Mouse (Mus musculus) monocyte, adult 5-6 weeks (primary cell): Measurements from ENCODE around the gene Fblim1. TPM values are rescaled to one million over a fixed set of nuclear protein-coding genes. Genes with fewer than 3 reads are reported as not detected.

Experiments used
- ATAC-seq: fragments of 153-309, 156-312 bp; replicated peaks from 2 replicates; pipeline ENCODE4 v1.8.0; 2017; ENCODE audit warnings: mild to moderate bottlenecking; ENCODE audit not compliant: low TSS enrichment, insufficient number of reproducible peaks, severe bottlenecking, poor library complexity, low FRiP score
- total RNA-seq: library from RNA; stranded (forward); fragments of 200-1000, 200-491, 200-594 nt; gene quantifications from 3 replicates; pipeline ENCODE4 v1.2.3, GENCODE M21; 2017

Fblim1 gene
- not detected in 3 replicates for total RNA-seq

DNA sequence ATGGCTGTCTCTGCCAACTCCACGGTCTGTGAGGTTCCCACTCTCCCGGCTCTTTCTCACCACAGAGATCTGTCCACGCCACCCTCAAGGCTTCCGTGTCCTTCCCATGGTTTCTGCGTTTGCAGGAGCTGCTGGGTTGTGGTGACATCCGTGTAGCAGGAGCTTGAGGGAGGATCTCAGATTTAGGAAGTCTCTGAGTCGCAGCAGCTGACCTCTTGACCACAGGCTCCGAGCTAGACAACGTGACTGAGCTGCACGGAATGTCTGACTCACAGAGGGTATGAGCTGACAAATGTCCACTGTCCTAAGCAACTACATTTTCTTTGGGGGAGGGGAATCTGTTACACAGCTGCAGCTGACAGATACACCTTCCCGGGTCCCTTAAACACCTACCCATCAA lies at the start of gene Fblim1:
TSS of gene Fblim1 (minus strand) at position 236 of the 400 bp plus-strand sequence.
- no peak for ATAC-seq

DNA sequence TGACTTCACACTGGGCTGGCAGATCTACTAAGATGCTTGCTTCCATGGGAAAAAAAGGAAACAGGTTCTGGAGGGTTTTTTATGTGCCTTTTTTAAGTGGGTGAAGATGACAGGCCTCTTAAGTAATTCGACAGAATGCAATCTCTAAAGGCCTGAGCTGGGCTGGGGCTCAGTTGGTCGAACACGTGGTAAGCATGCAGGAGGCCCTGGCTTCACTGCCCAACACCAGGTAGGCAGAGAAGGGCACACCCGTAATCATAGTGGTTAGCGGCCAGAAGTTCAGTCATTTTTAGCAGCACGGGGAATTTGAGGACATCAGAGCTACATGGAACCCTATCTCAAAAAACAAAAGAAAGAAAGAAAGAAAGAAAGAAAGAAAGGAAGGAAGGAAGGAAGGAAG lies 48.6 kb upstream of the Fblim1 start:
- ATAC-seq = no peak

DNA sequence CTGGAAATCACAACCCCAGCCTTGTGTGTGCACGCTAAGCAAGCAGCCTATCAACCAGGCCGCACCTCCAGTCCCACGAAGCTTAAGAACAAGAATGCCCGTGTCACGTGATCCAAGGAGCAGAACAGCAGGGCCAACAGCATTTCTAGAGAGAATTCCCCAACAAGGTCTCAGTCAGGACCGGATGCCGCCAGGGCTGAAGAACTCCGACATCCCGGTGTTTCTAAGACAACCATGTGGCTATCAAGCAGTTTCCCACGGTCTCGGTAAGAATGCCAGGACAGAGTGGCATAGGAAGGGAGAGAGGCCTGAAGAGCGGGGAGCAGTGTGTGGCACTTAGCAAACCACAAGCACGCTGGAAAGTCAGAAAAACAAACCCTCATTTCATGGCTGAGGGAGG lies 47.9 kb upstream of the Fblim1 start:
- no peak for ATAC-seq

DNA sequence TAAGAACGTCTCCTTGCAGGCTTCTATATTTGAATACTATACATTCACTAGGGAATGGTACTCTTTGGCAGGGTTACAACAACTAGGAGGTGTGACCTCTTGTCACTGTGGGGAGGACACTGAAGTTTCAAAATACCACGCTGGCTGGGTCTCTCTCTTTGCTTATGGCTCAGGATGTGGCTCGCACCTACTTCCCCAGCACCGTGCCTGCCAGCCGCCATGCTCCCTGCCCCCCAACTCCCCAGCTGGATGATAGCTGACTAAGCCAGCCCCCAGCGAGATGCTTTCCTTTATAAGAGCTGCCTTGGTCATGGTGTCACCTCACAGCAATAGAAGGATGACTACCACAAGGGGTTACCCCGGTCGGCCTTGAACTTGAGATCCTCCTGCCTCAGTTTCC lies 47.1 kb upstream of the Fblim1 start:
- ATAC-seq = no peak

DNA sequence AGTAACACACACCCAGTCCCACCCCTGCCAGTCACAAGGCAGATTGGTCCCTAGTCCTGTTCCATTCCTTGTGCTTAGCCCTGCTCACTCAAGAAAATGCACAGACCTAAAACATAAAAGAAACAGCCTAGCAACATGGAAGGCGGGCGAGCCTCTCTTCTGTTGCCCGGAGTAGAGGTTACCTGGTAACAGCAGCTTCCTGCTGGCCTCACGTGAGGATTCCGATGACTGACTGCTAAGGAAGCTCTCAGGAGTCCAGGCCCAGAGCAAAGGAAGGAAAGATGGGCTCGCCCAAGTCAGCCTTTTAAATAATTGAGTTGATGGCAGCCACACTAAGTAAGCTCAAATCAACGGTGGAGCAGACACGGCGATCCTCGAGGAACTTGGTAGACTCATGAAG lies 46.0 kb upstream of the Fblim1 start:
- no peak for ATAC-seq

DNA sequence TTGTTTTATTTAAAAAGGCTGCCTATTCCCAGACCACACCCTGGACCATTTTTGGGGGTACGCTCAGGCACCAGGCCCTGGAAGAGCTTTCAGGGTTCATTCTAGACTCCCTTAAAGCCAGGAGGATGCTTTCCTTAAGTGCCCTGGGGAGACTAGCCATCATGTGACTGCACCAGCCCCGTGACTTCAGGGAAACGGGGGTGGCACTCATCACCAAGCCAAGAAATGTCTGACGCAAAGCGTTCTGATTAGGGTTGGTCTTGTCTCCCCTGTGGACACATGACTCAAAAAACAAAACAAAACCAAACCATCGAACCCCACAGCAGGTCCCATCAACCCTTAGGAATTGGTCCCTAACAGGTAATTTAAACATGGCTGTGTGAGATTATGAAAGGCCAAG lies 45.4 kb upstream of the Fblim1 start:
- no peak for ATAC-seq

DNA sequence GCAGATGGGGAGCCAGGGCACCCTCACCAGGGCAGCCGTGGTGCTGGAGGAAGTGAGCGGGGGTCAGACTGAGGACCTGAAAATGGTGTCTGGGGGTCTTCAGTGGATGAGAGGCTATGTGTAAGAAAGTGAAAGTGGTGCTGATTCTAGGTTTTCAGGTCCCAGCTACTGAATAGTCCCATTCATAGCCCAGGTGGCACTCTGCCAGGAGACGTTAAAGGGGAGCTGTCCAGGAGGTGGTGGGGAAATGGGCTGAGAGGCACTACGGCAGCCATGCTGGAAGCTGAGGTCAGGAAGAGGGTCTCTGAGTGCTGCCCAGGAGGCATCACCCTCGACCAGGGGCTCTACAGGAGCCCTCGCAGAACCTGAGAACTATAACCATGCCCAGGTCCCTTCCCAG lies 43.3 kb upstream of the Fblim1 start:
- ATAC-seq = no peak

DNA sequence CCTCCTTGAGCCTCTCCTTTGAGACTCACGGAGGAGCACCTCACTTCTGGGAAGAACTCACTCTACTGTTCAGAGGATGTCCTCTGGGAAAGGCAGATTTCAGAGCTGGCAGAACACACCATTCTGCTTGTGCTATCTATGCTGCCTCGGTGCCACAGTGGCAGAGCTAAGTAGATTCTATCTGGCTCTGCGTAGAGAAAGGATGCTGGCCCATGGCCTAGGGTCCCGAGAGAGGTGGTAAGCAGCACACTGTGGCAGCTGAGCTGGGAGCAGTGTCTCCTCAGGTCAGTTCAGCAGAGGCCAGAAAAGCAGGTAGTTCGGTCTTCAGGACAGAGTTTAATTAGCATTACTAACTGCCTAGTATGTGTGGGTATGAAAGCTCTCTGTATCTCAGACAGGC lies 42.4 kb upstream of the Fblim1 start:
- ATAC-seq = no peak

DNA sequence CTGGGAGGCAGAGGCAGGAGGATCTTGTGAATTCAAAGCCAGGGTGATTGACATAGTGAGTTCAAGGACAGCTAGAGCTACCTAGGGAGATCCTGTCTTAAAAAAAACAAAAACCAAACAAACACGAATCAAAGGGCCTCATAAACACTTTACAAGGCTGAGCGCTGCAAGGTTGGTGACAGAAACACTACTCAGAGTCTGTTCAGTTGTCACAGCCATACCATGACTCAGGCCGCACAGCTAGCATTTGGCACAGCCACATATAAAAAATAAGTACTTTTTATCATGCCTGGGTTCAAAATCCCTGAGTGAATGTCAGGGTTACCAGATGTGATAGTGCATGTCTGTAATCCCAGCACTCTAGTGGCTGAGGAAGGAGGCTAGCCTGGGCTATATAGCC lies 41.3 kb upstream of the Fblim1 start:
- ATAC-seq = no peak

DNA sequence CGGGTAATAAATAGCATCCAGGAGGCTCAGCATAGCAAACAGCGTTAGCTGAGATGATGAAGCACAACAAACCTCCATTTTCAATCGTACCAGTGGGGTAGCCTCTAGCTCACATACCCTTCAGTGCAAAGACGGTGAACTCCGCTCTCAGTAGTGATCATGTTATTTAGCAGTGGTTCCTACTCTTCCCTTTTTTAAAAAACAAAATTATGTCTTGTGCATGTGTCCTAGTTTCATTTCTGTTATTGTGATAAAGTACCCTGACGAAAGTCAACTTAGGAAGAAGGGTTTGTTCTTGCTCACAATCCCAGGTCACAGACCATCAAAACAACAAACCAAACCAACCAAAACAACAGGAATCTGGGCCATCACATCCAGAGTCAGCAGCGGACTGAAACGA lies 40.1 kb upstream of the Fblim1 start:
- 0 out of 2 replicates have a peak, but pooled peaks have one; percentile 19 for ATAC-seq

DNA sequence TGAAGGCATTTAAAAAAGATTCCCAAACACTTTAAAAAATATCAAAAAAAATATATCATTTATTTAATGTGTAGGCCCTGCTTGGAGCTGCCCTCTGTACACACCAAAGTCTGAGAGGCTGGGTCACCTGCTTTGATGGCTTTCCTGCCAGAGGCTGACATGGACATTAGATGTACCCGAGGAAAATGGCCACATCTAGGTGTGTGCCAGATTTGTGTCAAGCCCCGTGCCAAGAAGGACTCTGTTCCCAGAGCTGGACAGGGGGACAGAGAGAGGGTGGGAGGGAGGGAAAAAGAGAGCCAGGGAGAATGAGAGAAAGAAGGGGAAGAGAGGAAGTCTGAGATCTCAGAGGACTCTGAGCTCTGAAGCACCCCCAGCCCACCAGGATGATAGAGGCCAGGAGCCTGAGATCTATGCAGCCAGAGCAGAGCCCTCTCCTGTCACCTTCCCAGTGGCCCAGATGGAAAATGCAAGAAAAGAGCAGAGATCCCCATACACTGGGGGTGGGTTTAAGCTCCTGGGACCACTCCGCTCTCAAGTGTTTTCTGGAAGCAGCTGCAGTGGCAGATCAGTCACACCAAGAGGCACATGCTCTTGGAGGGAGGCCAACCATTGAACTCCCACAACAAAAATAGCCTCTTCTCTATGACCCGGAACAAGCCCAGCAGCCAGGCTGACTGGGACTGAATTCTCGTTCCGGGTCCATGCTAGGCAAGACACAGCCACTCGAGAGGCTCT lies 37.4 kb upstream of the Fblim1 start:
- ATAC-seq = no peak

DNA sequence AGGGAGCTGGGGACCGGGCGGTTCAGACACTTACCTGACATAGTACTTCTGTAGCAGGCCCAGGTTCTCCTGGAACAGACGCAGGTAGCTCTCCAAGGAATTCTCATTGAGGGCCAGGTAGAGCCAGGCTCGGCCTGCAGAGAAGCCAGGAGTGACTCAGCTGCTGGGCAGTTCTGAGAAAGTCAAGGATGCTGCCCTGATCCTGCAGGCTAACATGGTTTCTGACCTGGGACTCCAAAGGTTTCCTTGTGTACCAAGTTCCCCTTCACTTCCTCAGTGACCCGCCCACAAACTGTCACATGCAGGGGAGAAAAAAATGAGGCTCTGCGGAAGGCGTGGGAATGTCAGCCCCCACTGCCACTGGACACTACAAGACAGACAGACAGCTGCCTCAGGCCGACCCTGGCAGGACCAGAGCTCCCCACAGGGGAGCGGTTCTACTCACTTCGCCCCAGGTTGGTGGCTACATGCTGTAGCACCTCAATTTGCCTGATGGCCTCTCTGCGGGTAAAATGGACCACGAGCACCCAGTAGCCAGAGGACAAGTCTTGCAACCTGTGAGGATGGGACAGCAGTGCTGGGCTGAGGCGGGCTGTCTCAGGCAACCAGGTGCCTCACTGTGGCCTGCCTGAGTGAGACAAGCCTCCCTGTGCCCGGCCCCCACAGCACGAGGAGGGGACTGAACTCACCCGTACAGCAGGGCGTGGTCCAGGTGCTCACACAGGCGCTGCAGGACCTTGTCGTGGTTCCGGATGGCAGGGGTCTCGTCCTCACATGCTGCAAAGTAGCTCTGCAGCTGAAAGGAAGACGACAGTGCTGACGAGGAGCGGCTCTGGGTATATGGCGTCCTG lies 36.3 kb upstream of the Fblim1 start:
- no peak for ATAC-seq

DNA sequence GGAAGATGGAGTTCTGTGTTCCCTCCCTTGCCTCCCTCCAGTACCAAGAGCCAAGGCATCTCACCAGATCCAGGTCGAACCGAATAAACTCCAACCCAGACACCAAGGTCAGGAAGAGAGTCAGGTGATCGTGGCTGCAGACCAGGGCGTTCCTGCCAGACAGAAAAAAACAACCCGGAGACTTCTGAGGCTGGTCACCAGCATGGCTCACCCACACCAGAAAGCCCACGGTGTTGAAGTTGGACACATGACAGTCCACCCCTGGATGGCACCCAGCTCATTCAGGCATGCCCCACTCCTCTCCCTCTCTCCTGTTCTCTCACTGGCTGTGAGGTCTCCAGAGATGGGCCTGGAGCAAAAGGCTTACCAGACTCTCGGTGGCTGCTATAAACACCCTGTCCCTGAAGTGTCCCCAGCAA lies 35.5 kb upstream of the Fblim1 start:
- no peak for ATAC-seq

DNA sequence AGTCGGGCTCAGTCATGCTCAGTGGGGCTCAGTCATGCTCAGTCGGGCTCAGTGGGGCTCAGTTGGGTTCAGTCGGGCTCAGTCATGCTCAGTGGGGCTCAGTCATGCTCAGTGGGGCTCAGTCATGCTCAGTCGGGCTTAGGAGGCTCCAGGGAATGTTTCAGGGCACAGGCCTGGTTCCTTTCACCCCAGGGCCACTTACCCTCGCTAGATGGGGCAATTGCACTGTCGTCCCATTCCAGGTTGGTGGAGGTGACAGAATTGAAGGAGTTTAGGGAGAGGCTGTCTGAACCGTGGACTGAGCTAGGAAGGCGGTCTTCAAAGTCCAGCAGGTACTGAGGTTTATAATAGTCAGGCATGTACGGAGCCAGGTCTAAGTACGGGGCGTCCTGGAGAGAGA lies 33.6 kb upstream of the Fblim1 start:
- no peak for ATAC-seq

DNA sequence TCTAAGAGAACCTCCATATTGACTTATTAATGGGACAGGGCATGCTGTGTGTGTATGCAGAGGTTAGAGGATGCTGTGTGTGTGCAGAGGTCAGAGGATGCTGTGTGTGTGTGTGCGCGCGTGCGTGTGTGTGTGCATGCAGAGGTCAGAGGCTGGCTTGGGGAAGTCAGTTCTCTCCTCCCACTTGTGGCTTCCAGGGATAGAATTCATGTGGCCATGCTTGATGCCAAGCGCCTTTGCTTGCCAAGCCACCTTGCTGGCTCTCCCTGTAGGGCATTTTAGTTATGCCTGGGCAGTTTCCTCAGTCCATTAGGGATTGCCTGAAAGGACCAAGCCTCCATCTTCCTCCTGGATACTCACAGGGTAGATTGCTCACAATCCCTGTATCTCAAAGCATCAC lies 30.8 kb upstream of the Fblim1 start:
- no peak for ATAC-seq

DNA sequence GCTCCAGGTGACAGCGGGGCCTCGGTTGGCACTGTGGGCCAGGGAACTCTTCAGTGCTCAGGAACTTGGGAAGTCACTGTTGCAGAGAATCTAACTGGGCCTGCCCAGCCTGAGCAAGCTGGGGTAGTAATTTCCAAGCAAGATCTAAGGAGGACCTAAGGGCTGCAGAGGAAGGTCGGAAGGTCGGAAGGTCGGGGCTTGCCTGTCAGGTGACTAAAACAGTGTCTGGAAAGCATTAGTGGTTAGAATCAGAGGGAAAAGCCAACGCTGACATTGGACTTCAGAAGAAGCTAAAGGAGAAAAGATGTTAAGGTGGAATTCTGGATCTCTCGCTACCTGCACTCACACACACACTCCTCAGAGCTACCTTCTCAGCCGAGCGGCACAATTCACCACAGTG lies 30.1 kb upstream of the Fblim1 start:
- ATAC-seq = no peak

DNA sequence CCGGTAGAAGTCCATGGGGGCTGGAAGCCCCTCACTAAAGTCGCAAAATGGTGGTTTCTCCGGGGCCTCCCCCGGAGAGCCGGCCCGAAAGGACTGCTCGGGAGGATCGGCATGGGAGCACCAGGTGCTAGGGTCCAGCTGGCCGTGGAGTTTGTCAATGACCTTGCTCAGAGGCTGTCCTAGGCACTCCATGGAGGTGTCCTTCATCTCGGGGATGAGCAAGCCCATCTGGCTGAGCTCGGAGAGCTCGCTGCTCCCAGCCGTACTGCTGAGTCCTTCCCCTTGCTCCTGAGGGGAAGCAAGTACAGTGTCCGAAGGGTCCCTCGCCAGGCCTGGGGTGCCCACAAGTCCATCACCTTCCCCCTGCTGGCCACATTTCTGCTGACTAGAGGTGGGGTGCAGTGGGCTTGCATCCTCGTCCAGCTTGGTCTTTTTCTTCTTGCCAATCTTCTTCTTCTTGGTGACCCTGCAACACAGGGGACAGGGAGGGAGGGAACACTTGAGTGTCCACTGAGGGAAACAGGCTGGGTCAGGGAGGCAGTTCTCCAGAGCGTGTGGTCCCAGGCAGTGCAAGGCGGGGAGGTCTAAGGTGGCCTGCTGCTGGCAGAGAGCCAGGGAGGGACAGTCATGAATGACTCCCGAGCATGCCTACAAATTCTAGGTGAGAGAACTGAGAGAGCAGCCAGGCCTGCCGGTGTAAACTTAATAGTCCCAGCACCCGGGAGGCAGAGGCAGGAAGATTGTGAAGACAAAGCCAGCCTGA lies 26.4 kb upstream of the Fblim1 start:
- no peak for ATAC-seq

DNA sequence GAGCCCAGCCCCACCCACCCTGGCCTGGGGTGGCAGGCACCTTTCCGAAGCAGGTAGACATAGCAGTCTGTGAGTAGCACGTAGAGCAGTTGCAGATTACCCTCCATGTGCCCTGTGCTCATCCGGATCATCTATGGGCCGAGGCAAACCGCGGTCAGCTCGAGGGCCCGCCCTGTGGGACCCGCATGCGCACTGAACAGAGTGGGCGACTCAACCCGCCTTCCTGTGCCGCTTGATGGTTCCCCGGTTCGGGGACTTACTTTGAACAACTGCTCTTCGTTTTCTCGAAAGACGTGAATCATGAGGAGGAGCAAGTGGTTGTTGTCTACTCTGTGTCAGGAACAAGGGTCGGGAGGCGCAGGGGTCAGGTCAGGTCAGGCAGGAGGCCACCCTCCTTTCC lies 25.4 kb upstream of the Fblim1 start:
- no peak for ATAC-seq

DNA sequence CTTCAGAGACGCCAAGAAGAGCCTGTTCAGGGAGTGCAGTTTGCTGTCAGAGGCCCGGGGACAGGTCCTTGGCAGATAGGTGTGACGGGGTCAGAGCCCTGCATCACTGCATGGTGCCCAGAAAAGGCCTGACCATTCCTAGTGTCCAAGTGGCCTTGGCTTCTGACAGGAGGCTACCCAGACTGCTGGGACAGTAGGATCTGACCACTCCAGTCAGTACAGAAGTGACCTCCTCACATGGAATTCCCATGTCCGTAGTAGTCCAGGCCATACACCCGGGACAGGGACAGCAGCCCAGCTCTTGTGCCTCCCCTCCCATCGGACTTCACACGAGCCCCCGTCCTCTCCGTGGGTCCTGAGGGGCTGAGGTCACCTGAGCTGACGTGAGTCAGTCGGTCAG lies 24.1 kb upstream of the Fblim1 start:
- no peak for ATAC-seq
